Mouse (Mus musculus) forebrain, embryonic 15.5 days (tissue): ENCODE data around the gene Fam133b. TPM values are rescaled to one million over a fixed set of nuclear protein-coding genes. Genes with fewer than 3 reads are reported as not detected.
"Not testable (repeated sequence)": the region's sequence is repeated elsewhere in the genome, so short reads cannot be mapped to it uniquely, and the experiment has no call there.

ENCODE experiments used
- ATAC-seq: fragments of 200-750 bp; cut with Nextera tagmentation; replicated peaks from 2 replicates; pipeline ENCODE4 v1.8.0; 2017; ENCODE audit warnings: mild to moderate bottlenecking, moderate TSS enrichment, moderate library complexity
- H3K27ac ChIP-seq: fragments of 300-500 bp; sonication (generic); replicated peaks from 2 replicates; pipeline ENCODE4 v1.5.1; 2015; ENCODE audit warnings: mild to moderate bottlenecking, inconsistent platforms
- H3K27me3 ChIP-seq: fragments of 300-500 bp; sonication (generic); 2 replicates; pipeline ENCODE4 v1.6.1; 2015; ENCODE audit warnings: inconsistent platforms
- H3K36me3 ChIP-seq: fragments of 300-500 bp; sonication (generic); 2 replicates; pipeline ENCODE4 v1.6.1; 2015; ENCODE audit warnings: mild to moderate bottlenecking, inconsistent platforms
- H3K4me1 ChIP-seq: fragments of 300-500 bp; sonication (generic); 2 replicates; pipeline ENCODE4 v1.6.1; 2015; ENCODE audit warnings: inconsistent platforms
- H3K4me2 ChIP-seq: fragments of 300-500 bp; sonication (generic); replicated peaks from 2 replicates; pipeline ENCODE4 v1.6.1; 2015; ENCODE audit warnings: mild to moderate bottlenecking, inconsistent platforms
- H3K4me3 ChIP-seq: fragments of 300-500 bp; sonication (generic); 2 replicates; pipeline ENCODE4 v1.5.1; 2015; ENCODE audit warnings: mild to moderate bottlenecking, inconsistent platforms
- H3K9ac ChIP-seq: fragments of 300-500 bp; sonication (generic); replicated peaks from 2 replicates; pipeline ENCODE4 v1.6.1; 2015; ENCODE audit warnings: mild to moderate bottlenecking, inconsistent platforms
- H3K9me3 ChIP-seq: fragments of 300-500 bp; sonication (generic); 2 replicates; pipeline ENCODE4 v1.6.1; 2016; ENCODE audit warnings: inconsistent platforms
- WGBS: fragments of 180-500 bp; shearing (Covaris S2); methylation state at CpG from one replicate; pipeline ENCODE4 v1.1.7; 2015; ENCODE audit warnings: mixed read lengths; 5-methylcytosine and 5-hydroxymethylcytosine counted together
- polyA plus RNA-seq: library from polyadenylated mRNA; unstranded; fragments of >200 nt; fragmentation: Nextera tagmentation; extraction: Ambion mirVana; gene quantifications from 2 replicates; pipeline ENCODE4 v1.2.1, GENCODE M21; 2015

Fam133b gene
- polyA plus RNA-seq, 1 experiment from 2014 or later: 28.4 TPM

- no peaks in the 10 kb centered on the region for H3K9me3 ChIP-seq
- no peaks in the 10 kb centered on the region for H3K27me3 ChIP-seq
- no peak overlapping the region for H3K4me2 ChIP-seq
- H3K36me3 ChIP-seq: no peaks in the 10 kb centered on the region
- no peak overlapping the region for H3K27ac ChIP-seq
- no peak overlapping the region for H3K4me3 ChIP-seq
- 34% methylated on average over 5 of the region's 5 CpGs for WGBS
- no peak for ATAC-seq
- no peak overlapping the region for H3K9ac ChIP-seq
- H3K4me1 ChIP-seq: no peaks in the 10 kb centered on the region
Measured at GRCm38 (mm10) chr5:3527041-3527691, 16.5 kb upstream of the Fam133b start.

GRCm38 (mm10) chr5:3529585-3530189, 13.9 kb upstream of the Fam133b start:
- H3K4me3 ChIP-seq: no peak overlapping the region
- no peak for ATAC-seq
- H3K4me1 ChIP-seq: no peaks in the 10 kb centered on the region
- H3K27me3 ChIP-seq: no peaks in the 10 kb centered on the region
- no peak overlapping the region for H3K9ac ChIP-seq
- H3K27ac ChIP-seq: no peak overlapping the region
- 74% methylated on average over 10 of the region's 10 CpGs for WGBS
- no peak overlapping the region for H3K4me2 ChIP-seq
- H3K36me3 ChIP-seq: no peaks in the 10 kb centered on the region
- no peaks in the 10 kb centered on the region for H3K9me3 ChIP-seq

GRCm38 (mm10) chr5:3532048-3532447, 11.6 kb upstream of the Fam133b start:
- H3K9me3 ChIP-seq, ATAC-seq, H3K4me3 ChIP-seq, H3K36me3 ChIP-seq, H3K27ac ChIP-seq, H3K27me3 ChIP-seq, H3K9ac ChIP-seq, H3K4me2 ChIP-seq, H3K4me1 ChIP-seq: not testable (repeated sequence)

GRCm38 (mm10) chr5:3536592-3537212, 6.9 kb upstream of the Fam133b start:
- Histone ChIP-seq H3K4me3 (no peak overlapping the region), H3K9me3 (no peaks in the 10 kb centered on the region), H3K9ac (no peak overlapping the region), H3K4me2 (no peak overlapping the region), H3K4me1 (no peaks in the 10 kb centered on the region), H3K27me3 (no peaks in the 10 kb centered on the region), H3K36me3 (no peaks in the 10 kb centered on the region), H3K27ac (no peak overlapping the region)
- no peak for ATAC-seq
- 70% methylated on average over 3 of the region's 3 CpGs for WGBS

GRCm38 (mm10) chr5:3538505-3539472, 4.8 kb upstream of the Fam133b start:
- 67% methylated on average over 11 of the region's 11 CpGs for WGBS
- no peak for ATAC-seq
- Histone ChIP-seq H3K4me3 (no peak overlapping the region), H3K27ac (no peak overlapping the region), H3K4me2 (no peak overlapping the region), H3K9ac (no peak overlapping the region), H3K4me1 (no peaks in the 10 kb centered on the region), H3K27me3 (no peaks in the 10 kb centered on the region), H3K9me3 (no peaks in the 10 kb centered on the region), H3K36me3 (no peaks in the 10 kb centered on the region)

- ATAC-seq: no peak
- 83% methylated on average over 6 of the region's 6 CpGs for WGBS
Measured at GRCm38 (mm10) chr5:3541871-3542270, 1.8 kb upstream of the Fam133b start.

GRCm38 (mm10) chr5:3544480-3544769, 792 bp downstream of the Fam133b start:
- no peaks in the 10 kb centered on the region for H3K27me3 ChIP-seq
- H3K36me3 ChIP-seq: no peaks in the 10 kb centered on the region
- peaks cover 22% of the 10 kb centered on the region for H3K4me1 ChIP-seq
- H3K9me3 ChIP-seq: no peaks in the 10 kb centered on the region
- 8% methylated on average over 7 of the region's 7 CpGs for WGBS
- H3K27ac ChIP-seq: no peak overlapping the region
- H3K4me2 ChIP-seq: peak overlapping the region; percentile 61
- peak overlapping the region; percentile 80 for H3K9ac ChIP-seq
- peak overlapping the region; percentile 93 for H3K4me3 ChIP-seq
- ATAC-seq: peak; percentile 26; the same call in 1 of the 2 replicates

More at GRCm38 (mm10) chr5:3541871-3542270, 1.8 kb upstream of the Fam133b start:
- no peaks in the 10 kb centered on the region for H3K36me3 ChIP-seq
- H3K4me3 ChIP-seq: no peak overlapping the region
- H3K4me2 ChIP-seq: no peak overlapping the region
- no peak overlapping the region for H3K27ac ChIP-seq
- peaks cover 22% of the 10 kb centered on the region for H3K4me1 ChIP-seq
- H3K27me3 ChIP-seq: no peaks in the 10 kb centered on the region
- no peak overlapping the region for H3K9ac ChIP-seq
- no peaks in the 10 kb centered on the region for H3K9me3 ChIP-seq

GRCm38 (mm10) chr5:3546226-3546625, 2.6 kb downstream of the Fam133b start:
- Histone ChIP-seq H3K4me3 (no peak overlapping the region), H3K9ac (no peak overlapping the region), H3K36me3 (no peaks in the 10 kb centered on the region), H3K4me2 (no peak overlapping the region), H3K4me1 (peaks cover 22% of the 10 kb centered on the region), H3K27me3 (no peaks in the 10 kb centered on the region), H3K9me3 (no peaks in the 10 kb centered on the region), H3K27ac (no peak overlapping the region)
- no peak for ATAC-seq
- WGBS: 94% methylated on average over 1 of the region's 1 CpGs

- H3K9ac ChIP-seq: no peak overlapping the region
- H3K4me2 ChIP-seq: no peak overlapping the region
- H3K27me3 ChIP-seq: no peaks in the 10 kb centered on the region
- no peaks in the 10 kb centered on the region for H3K4me1 ChIP-seq
- ATAC-seq: no peak
- H3K4me3 ChIP-seq: no peak overlapping the region
- peaks cover 17% of the 10 kb centered on the region for H3K36me3 ChIP-seq
- no peaks in the 10 kb centered on the region for H3K9me3 ChIP-seq
- 93% methylated on average over 1 of the region's 1 CpGs for WGBS
- H3K27ac ChIP-seq: no peak overlapping the region
Measured at GRCm38 (mm10) chr5:3551481-3551880, 7.8 kb downstream of the Fam133b start.

GRCm38 (mm10) chr5:3554198-3554597, 10.6 kb downstream of the Fam133b start:
- Histone ChIP-seq H3K9ac (no peak overlapping the region), H3K4me1 (no peaks in the 10 kb centered on the region), H3K9me3 (no peaks in the 10 kb centered on the region), H3K27ac (no peak overlapping the region), H3K36me3 (peaks cover 32% of the 10 kb centered on the region), H3K4me2 (no peak overlapping the region), H3K27me3 (no peaks in the 10 kb centered on the region), H3K4me3 (no peak overlapping the region)
- no peak for ATAC-seq
- 90% methylated on average over 2 of the region's 2 CpGs for WGBS

- Histone ChIP-seq H3K4me2 (no peak within 1 kb of the TSS), H3K4me1 (no peaks in the 10 kb centered on the region), H3K27ac (no peak within 1 kb of the TSS), H3K36me3 (peaks cover 88% of the 10 kb centered on the region), H3K9ac (no peak within 1 kb of the TSS), H3K4me3 (no peak within 1 kb of the TSS), H3K9me3 (no peaks in the 10 kb centered on the region; the same call in 1 of the 2 replicates), H3K27me3 (no peaks in the 10 kb centered on the region)
- WGBS: 96% methylated on average over 4 of the region's 4 CpGs
- ATAC-seq: no peak
Measured at GRCm38 (mm10) chr5:3571266-3571665, 27.6 kb downstream of the Fam133b start, which contains the start of gene 1700109H08Rik. TSS of gene 1700109H08Rik (plus strand) at chr5:3571566.

GRCm38 (mm10) chr5:3574825-3575224, 31.2 kb downstream of the Fam133b start:
- Histone ChIP-seq H3K27me3 (no peaks in the 10 kb centered on the region), H3K4me2 (no peak overlapping the region), H3K4me1 (no peaks in the 10 kb centered on the region), H3K27ac (no peak overlapping the region), H3K36me3 (peaks cover 93% of the 10 kb centered on the region), H3K4me3 (no peak overlapping the region), H3K9me3 (no peaks in the 10 kb centered on the region; the same call in 1 of the 2 replicates), H3K9ac (no peak overlapping the region)
- no peak for ATAC-seq
- 97% methylated on average over 2 of the region's 2 CpGs for WGBS
